Mouse (Mus musculus): ENCODE results near the gene Arpc5l. TPM values are rescaled to one million over a fixed set of nuclear protein-coding genes. Genes with fewer than 3 reads are reported as not detected.

Gene Arpc5l
- polyA plus RNA-seq, 1 experiment: 120 TPM

Other genes starting within 250 kb of the Arpc5l start
- 0.88 and 1.7 TPM in 2 replicates for gene Nr6a1, start 77.7 kb upstream of the Arpc5l start, polyA plus RNA-seq (2012; ENCODE audit: insufficient read depth, insufficient read length, missing spikeins)
- gene Olfml2a, start 73.4 kb upstream of the Arpc5l start, polyA plus RNA-seq (2012; ENCODE audit: insufficient read depth, insufficient read length, missing spikeins): 1.1 and 4.9 TPM in 2 replicates
- gene Wdr38, start 7.9 kb upstream of the Arpc5l start, polyA plus RNA-seq (2012; ENCODE audit: insufficient read depth, insufficient read length, missing spikeins): not detected in 2 replicates
- 120 and 144 TPM in 2 replicates for gene Rpl35, start 276 bp downstream of the Arpc5l start, polyA plus RNA-seq (2012; ENCODE audit: insufficient read depth, insufficient read length, missing spikeins)
- gene Golga1, start 60.2 kb downstream of the Arpc5l start, polyA plus RNA-seq (2012; ENCODE audit: insufficient read depth, insufficient read length, missing spikeins): 10.3 and 20.1 TPM in 2 replicates
- 3.6 and 5.3 TPM in 2 replicates for gene Scai, start 185.4 kb downstream of the Arpc5l start, polyA plus RNA-seq (2012; ENCODE audit: insufficient read depth, insufficient read length, missing spikeins)
- gene Ppp6c, start 221.1 kb downstream of the Arpc5l start, polyA plus RNA-seq (2012; ENCODE audit: insufficient read depth, insufficient read length, missing spikeins): 82.1 and 108 TPM in 2 replicates

Data from brown adipose tissue, adult 24 weeks (tissue).